ENCODE assay signal across 13 mouse cellular contexts in the genomic region with DNA sequence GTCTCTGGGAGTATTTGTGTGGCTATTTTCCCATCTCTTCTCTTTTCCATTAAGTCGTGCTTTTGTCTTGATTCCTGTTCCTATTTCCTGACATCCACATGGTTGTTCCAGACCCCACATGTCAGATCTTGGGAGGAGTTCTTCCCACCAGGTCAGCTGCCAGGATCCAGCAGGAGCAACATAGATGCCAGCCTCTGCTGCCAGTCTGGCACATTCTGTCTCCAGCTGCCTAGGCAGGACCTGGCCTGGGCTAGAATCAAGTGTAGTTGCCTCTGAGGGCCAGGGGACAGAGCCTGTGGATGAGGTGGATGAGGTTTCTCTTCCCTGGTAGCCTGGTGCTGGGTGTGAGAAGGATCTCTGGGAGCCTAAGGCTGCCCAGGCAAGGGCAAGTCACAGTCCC. TPM values are rescaled to one million over a fixed set of nuclear protein-coding genes. Genes with fewer than 3 reads are reported as not detected.
A peak's percentile ranks its signal among the peaks of the same experiment; 100 is the strongest.
DNase-seq lines count a peak whose midpoint lies in the region; ATAC-seq lines count a peak whose summit lies in the region.
"Had no signal": no experiment of that assay in that cellular context is flagged by ENCODE, and none has a peak within 500 bp of the region (broad histone marks: within the 10 kb centered on the region; RNA-seq: fewer than 3 reads in every experiment).

No protein-coding gene starts in this region.

- H3K27me3 ChIP-seq in neural tube, embryonic 12.5 days (replicated peaks): no peaks in the 10 kb centered on the region
- H3K27me3 ChIP-seq in neural tube, embryonic 15.5 days (replicated peaks): no peaks in the 10 kb centered on the region

- WGBS in neural tube, embryonic 12.5 days: 91% methylated on average over 1 of the region's 1 CpGs
- WGBS in neural tube, embryonic 15.5 days: 82% methylated on average over 1 of the region's 1 CpGs

- no peak for ATAC-seq in neural tube, embryonic 12.5 days (ENCODE audit: low FRiP score, low read depth)
- ATAC-seq in neural tube, embryonic 15.5 days (ENCODE audit: low FRiP score): no peak
- ATAC-seq: CD4-positive, CD25-positive, alpha-beta regulatory T cell, adult 4 months; forebrain, embryonic 14.5 days had no signal

- no peak overlapping the region for H3K4me2 ChIP-seq in neural tube, embryonic 12.5 days (replicated peaks)
- no peak overlapping the region for H3K4me2 ChIP-seq in neural tube, embryonic 15.5 days

- peak; percentile 91 for DNase-seq in heart, adult 11 months
- DNase-seq in heart, postnatal 4 days: no peak
- peak; percentile 20 for DNase-seq in layer of hippocampus, postnatal 10 days (ENCODE audit: low spot score in 2 of 2)
- no peak for DNase-seq in layer of hippocampus, postnatal 14 days (ENCODE audit: low spot score in 2 of 2)
- DNase-seq in urinary bladder, adult 18-20 months (ENCODE audit: low spot score in 2 of 2): no peak
- DNase-seq: adrenal gland, adult 8-10 months; kidney, adult 2 months; kidney, postnatal 4 days; retina, postnatal 1 day had no signal

- 0 out of 2 replicates have a peak overlapping the region, but pooled peaks have one; percentile 0 for H3K4me3 ChIP-seq in neural tube, embryonic 12.5 days
- H3K4me3 ChIP-seq in neural tube, embryonic 15.5 days (replicated peaks): no peak overlapping the region

- no peak overlapping the region for H3K9ac ChIP-seq in neural tube, embryonic 12.5 days
- H3K9ac ChIP-seq in neural tube, embryonic 15.5 days (replicated peaks): no peak overlapping the region

- no peak overlapping the region for H3K27ac ChIP-seq in neural tube, embryonic 12.5 days
- H3K27ac ChIP-seq in neural tube, embryonic 15.5 days (replicated peaks): no peak overlapping the region

- peaks cover 64% of the 10 kb centered on the region for H3K36me3 ChIP-seq in neural tube, embryonic 12.5 days
- peaks cover 55% of the 10 kb centered on the region for H3K36me3 ChIP-seq in neural tube, embryonic 15.5 days

- no peaks in the 10 kb centered on the region for H3K9me3 ChIP-seq in neural tube, embryonic 12.5 days
- no peaks in the 10 kb centered on the region for H3K9me3 ChIP-seq in neural tube, embryonic 15.5 days (replicated peaks)

- peaks cover 43% of the 10 kb centered on the region for H3K4me1 ChIP-seq in neural tube, embryonic 12.5 days
- H3K4me1 ChIP-seq in neural tube, embryonic 15.5 days: peaks cover 32% of the 10 kb centered on the region

RNA-seq across cellular contexts. Expression of a gene that starts 5.0 kb away (rescaled TPM):
- total RNA-seq in heart, postnatal 4 days (2021): 10 to 100 TPM; 46.8 to 49.1 TPM
- 100 to 1,000 TPM; 149 to 163 TPM for total RNA-seq in layer of hippocampus, postnatal 10 days (2021)
- 100 to 1,000 TPM; 165 to 169 TPM for total RNA-seq in layer of hippocampus, postnatal 14 days (2021)
- polyA plus RNA-seq in neural tube, embryonic 12.5 days (2016; fragmentation: Nextera tagmentation; extraction: Ambion mirVana): 23.9 and 24.1 TPM in 2 replicates
- 24.8 and 28.3 TPM in 2 replicates for polyA plus RNA-seq in neural tube, embryonic 15.5 days (2015; fragmentation: Nextera tagmentation; extraction: Ambion mirVana)

RNA-seq across cellular contexts. Expression of a gene that starts 21.4 kb away (rescaled TPM):
- 1,000 to 10,000 TPM; 1,521 to 1,568 TPM for total RNA-seq in heart, postnatal 4 days (2021)
- total RNA-seq in layer of hippocampus, postnatal 10 days (2021): 1,000 to 10,000 TPM; 2,229 to 2,426 TPM
- total RNA-seq in layer of hippocampus, postnatal 14 days (2021): 1,000 to 10,000 TPM; 1,939 to 1,976 TPM
- 4,309 and 4,532 TPM in 2 replicates for polyA plus RNA-seq in neural tube, embryonic 12.5 days (2016; fragmentation: Nextera tagmentation; extraction: Ambion mirVana)
- polyA plus RNA-seq in neural tube, embryonic 15.5 days (2015; fragmentation: Nextera tagmentation; extraction: Ambion mirVana): 4,598 and 4,773 TPM in 2 replicates

RNA-seq across cellular contexts. Expression of a gene that starts 50.4 kb away (rescaled TPM):
- 100 to 1,000 TPM; 125 to 126 TPM for total RNA-seq in heart, postnatal 4 days (2021)
- total RNA-seq in layer of hippocampus, postnatal 10 days (2021): 10 to 100 TPM; 48.5 to 53.6 TPM
- total RNA-seq in layer of hippocampus, postnatal 14 days (2021): 10 to 100 TPM; 39.7 to 40.2 TPM
- polyA plus RNA-seq in neural tube, embryonic 12.5 days (2016; fragmentation: Nextera tagmentation; extraction: Ambion mirVana): 580 and 625 TPM in 2 replicates
- polyA plus RNA-seq in neural tube, embryonic 15.5 days (2015; fragmentation: Nextera tagmentation; extraction: Ambion mirVana): 183 and 240 TPM in 2 replicates

Comparison
In these comparisons a context has a peak if more than half of its experiments do, and no peak if none do; other contexts are left out.
1. DNase-seq: peak in heart, adult 11 months (single experiment) and layer of hippocampus, postnatal 10 days (2 of 2); none in heart, postnatal 4 days (single experiment), layer of hippocampus, postnatal 14 days (0 of 2) and urinary bladder, adult 18-20 months (0 of 2).